In the genomic region with DNA sequence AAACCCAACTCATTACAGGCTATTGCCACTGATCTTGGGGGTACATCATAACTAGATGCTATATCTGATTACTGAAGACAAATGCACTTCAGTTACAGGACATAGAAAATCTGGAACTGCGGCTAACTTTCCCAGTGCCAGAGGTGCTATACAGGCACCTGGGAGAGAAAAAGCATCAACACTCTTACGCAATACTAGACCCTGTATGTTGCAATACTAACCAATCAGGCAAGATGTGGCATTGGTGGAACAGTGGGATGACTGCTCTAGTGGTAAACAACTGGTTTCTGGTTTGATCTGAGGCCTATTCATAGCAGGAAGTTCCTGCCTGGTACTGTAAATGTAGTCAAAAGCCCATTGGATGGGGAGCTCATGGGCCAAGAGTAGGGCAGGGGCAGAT, we compare ENCODE assay signal across 16 mouse cellular contexts.
"Had no signal": no experiment of that assay in that cellular context is flagged by ENCODE, and none has a peak within 500 bp of the region (broad histone marks: within the 10 kb centered on the region; RNA-seq: fewer than 3 reads in every experiment).

No protein-coding gene starts in this region.

- H3K4me3 ChIP-seq: layer of hippocampus, adult 2 months; liver, embryonic 13.5 days; megakaryocyte, embryonic 14.5 days; midbrain, embryonic 10.5 days; midbrain, embryonic 13.5 days had no signal

- H3K27me3 ChIP-seq: liver, embryonic 13.5 days; megakaryocyte, embryonic 14.5 days; midbrain, embryonic 13.5 days had no signal

- DNase-seq: kidney, adult 18-20 months; kidney, adult 9 months; kidney, postnatal 25 days; layer of hippocampus, adult 9-11 months; liver, embryonic 13.5 days; lung, embryonic 14.5 days; thymus, adult 18-20 months; thymus, postnatal 36 days had no signal

- ATAC-seq: inflammation-experienced regulatory T-cells, adult 6 months; intestine, embryonic 16.5 days; lung, postnatal 0 days; midbrain, embryonic 13.5 days; midbrain, embryonic 16.5 days had no signal
